Mouse (Mus musculus) kidney, postnatal 14 days (tissue): ENCODE measurements around the gene Pard3.

Source experiments
- DNase-seq: peaks from one replicate; pipeline ENCODE4 v3.0.0; 2022; ENCODE audit warnings: mixed read lengths

Gene Pard3

DNA sequence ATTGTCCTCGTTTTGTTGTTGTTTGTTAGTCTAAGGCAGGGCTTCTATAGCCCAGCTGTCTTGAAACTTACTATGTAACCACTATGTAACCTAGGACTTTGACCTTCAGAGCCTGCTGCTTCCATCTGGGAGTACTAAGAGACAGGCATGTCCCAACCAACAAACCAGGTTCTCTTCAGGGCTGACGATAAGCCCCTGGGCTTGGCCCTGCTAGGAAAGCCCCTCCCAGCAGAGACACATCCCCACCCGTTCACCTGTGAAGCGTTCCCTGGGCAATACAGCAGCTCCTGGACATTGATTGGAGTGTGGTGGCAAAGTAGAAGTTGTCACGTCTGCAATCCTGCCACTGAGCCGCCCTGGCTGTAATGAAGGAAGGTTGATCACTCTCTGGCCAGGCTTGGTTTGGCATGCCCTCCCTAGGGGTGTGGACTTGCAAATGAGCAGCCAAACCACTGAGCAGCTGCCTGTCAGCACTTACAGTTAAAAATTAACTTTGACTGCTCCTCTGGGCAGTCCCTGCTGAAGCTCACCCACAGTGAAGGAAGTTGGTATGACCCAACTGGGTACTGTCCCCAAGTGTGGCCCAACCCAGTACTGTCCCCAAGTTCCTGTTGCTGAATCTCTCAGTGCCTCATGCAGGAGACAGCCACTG is 377.3 kb downstream of the Pard3 start:
- peak; percentile 92 for DNase-seq

DNA sequence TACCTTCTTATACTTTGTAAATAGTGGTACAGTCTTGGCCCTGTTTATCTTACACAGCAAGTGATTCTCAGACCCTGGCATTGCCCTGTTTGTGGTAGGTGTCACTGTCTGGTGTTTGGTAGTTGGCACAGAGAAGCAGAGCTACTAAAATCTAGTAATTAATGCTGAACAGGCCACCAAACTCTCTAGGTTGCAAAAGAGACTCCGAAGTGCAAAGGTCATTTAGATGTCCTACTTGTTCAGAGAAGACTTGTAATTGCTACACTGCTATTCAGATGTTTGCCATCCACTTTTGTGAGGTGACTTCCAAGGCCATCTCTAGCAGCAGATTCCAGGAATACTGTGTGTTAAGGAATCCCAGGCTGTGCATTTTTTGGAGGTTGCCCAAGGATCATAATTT is 383.7 kb downstream of the Pard3 start:
- no peak for DNase-seq

DNA sequence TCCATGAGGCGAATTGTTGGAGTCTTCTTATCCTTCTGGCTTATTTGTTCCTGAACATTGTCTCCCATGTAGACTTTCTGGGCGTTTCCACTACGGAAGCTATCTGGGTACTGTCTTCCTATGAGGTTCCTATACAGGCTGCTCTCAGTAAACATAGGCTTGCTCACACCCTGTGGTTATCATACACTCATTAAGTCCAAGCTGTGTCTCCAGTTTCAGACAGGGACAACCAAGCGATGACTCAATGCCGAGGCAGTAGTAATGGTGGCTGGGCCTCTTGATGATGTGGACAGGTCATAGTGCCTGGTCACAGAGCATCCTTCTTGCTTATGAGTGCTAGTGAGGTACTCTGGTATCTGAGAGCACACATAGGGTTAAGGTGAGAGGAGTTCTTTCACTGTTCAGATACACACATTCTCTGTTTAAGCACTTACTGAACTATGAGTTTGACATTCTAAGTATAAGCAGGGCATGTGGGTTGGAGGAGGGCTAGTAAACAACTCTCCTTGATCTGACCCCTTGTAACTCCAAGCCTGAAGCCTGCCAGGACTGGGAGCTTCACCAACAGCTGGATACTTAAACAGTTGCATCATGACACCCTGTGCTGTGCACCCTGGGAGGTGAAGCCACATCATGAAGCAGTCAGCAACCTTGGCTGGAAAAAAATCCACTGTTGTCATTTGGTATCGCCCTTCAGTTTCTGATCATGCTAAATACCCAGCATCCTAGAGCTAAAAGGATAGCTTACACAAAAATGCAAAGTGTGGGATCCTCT is 385.6 kb downstream of the Pard3 start:
- no peak for DNase-seq

DNA sequence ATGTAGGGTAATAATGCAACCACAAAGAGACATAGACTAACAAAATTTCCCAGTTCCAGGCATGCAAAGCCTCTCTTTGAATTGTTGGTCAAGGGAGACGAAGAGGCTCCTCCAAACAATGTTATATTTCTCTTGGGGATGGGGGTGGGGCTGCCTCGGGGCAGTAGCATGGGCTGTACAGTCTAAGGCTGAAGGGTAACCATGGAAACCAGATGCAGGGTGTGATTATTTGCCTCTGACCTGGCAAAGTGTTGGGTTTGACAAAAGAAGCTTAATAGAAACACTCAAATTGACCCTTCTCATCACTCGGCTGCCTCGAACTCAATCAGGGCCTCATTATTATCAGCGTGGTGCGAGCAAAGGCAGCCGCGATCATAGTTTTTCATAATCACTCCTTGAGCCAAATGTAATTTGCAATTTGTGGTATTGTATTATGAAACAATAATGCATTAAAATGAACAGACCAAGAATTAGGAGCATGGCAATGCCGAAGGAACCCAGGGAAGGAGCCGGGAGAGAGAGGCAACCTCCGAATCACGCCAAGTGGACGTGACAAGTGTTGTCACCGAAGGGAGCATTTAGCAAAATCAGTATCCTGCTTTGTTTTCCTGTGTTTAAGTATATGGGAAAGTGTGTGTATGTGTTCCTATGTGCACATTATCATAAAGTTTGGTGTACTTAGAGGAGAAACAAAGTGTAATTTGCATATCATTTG is 387.4 kb downstream of the Pard3 start:
- DNase-seq = no peak

DNA sequence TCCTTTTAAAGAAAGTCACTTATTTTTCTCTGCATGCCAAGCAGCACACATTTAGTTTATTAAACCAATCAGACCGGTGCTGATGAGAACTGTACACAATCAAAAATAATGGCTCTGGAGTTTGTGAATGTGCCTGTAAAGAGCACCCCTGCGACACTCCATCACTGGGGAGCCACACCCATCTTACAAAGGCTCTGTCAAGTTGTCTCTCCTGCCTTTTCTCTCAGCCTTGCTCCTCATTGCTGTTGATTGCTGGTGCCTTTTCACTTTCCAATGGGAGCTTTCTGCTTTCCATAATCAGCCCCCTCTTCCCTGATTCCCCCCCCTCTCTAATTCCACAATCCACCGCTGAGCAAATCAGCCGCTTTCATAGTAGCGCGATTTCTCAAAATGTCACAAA is 388.7 kb downstream of the Pard3 start:
- no peak for DNase-seq

DNA sequence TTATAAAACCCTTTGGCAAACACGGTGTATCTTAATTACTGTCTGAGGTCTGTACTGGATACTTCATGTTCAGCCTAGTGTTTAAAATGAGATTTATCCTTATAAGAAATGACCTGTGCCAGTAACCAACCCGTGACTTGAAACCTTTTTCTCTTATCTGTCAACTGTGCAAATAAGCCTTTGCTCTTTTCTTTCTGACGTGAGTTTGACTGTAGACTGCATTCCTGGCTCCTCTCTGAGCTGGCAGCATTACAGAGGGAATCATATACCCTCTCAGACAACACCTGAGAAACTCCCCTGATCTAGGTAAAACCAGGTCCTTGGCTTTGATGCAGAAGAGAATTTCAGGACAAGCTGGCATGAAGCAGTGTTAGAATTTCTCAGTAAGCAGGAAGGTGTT is 394.2 kb downstream of the Pard3 start:
- DNase-seq = no peak

DNA sequence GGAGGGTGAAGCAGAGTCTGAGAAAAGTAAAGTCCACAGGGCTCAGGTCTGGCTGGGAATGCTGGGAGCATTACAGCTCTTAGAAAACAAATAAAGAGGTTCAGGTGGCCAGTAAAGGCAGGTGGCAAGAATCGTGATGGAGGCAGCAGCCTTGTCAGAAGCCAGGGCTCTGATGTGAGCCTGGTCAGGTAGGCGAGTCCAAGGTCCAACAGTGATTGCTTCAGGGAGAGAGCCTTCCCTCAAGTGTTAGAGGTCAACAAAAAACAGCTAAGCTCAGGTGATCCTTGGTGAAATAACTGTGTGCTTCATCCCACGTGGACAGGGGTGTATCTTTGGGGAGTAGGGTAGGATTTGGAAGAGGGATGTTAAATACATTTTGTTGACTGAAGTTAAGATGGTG is 397.5 kb downstream of the Pard3 start:
- DNase-seq = no peak

DNA sequence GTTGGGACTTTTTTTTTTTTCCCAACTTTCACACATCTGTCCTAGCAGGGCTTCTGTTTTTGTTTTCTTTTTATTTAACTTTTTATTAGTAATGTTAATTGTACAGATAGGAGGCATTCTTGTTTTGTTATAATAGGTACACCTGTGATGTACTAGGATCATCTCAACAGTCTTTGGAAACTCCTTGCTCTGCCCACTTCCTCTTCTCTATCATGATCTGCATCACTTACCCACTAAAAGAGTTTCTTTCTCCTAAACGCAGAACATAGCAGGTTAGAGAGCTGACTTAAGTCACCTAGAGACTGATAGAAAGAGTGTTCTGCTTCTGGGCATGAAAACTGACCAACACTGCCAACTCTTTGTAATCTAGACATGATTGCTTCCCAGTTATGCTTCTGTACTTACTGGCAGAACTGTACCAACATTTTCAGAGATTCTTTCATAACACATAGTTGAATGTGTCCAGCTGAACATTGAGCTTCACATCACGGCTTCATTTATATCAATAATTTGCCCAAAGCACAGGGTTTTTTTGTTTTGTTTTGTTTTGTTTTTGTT is 398.8 kb downstream of the Pard3 start:
- no peak for DNase-seq

DNA sequence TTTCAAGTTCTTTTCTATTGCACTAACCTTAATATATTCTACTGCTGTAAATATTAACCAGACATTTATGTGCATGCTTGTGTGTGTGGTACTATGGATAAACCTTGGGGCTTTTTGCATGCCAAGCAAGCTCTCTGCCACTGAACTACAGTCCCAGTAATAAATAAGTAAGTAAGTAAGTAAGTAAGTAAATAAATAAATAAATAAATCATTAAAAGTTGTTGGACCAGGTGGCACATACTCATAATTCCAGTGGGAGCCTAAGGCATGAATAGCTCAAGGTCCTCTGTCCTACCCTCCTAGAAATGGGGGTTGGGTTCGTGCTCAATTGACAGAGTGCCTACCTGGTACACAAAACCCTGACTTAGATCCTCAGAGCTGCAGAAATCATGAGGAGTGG is 400.6 kb downstream of the Pard3 start:
- peak; percentile 57 for DNase-seq

DNA sequence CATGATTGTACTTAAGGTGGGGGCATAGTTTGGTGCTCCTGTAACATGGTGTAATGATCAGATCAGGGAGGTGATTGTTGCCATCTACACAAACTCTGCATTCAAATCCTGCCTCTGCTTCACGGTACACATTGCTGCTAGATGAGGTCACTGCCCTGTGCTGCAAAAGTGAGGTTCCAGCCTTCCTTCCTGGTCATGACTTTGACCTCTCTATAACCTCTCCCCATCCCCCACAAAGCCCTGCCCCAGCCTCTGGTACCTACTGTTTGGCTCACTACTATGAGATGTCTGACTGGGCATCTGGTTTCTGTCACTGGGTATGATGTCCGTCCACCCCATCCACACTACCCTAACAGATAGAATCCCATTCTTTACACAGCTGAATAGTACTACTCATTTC is 408.5 kb downstream of the Pard3 start:
- no peak for DNase-seq

DNA sequence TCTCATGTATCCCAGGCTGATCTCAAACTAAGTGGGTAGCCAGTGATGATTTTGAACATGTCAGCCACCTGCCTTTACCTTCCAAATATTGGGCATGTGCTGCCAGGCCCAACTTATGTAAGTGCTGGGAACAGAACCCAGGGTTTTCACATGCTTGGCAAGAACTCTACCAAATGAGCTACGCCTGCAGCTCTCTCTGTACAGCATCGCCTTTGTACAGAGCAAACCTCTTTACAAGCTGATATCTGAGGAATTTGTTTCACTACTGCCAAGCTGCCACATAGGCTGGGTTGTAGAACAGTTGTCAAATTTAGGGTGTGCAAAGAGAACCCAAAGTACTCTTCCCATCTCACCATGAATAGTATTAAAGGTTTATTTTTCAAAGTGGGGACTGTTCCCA is 416.3 kb downstream of the Pard3 start:
- no peak for DNase-seq

DNA sequence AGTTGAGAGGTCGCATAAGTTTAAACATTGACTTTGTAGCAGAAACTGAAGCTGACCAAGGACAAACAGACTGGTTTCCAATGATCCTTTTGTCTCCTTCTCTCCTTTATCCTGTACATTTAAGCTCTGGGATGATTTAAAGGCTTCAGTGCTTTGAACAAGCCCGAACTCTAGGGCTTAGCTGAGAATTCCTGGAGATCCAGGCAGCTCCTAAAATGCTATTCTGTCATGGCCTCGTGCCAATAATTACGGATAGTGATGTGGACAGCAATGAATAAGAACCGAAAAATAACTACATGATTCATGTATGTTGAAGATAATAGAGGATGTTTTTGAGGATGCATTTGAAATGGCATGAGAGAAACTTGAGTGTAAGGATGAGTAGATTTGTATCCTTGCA is 421.9 kb downstream of the Pard3 start:
- peak; percentile 22 for DNase-seq

DNA sequence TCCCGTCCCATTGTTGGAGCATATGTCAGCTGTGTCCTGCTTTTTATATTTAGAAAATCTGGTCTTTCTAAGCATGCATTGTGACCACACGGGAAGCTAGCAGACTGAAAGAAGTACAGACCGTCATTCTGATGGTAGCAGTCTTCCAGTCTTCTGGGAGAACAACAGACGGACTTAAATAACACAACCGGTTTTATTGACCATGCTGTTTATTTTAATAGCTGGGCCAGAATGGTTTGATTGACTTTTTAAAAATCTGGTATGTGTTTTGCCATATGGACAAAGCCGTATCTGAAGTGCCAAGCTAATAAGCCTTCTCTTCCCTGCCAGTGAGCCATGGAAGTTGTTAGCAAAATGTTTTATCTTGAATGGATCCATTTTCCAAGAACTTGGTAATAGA is 428.3 kb downstream of the Pard3 start:
- no peak for DNase-seq

DNA sequence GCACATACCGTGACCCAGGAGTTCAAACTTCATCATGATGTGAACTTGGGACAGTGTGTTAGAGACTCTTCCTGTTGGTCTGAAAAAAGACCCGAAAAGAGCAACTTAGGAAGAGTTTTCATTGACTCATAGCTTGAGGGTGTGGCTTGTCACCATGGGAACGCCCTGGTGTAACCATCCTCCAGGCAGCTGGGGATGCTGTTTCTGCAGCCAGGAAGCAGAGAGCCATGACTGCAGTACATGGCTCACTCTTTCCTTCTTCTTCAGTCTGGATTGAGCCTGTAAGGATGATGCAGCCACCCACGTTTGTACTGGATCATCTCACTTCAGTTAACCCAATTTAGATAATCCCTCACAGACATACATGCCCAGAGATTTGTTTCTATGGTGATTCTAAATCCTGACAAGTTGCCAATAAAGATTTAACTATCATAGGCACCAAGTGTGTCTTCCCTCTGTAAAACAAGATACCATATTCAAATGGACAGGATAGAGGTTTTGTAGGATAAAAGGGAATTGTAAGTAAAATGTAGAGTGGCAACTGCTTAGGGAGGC is 431.6 kb downstream of the Pard3 start:
- DNase-seq = peak; percentile 27

DNA sequence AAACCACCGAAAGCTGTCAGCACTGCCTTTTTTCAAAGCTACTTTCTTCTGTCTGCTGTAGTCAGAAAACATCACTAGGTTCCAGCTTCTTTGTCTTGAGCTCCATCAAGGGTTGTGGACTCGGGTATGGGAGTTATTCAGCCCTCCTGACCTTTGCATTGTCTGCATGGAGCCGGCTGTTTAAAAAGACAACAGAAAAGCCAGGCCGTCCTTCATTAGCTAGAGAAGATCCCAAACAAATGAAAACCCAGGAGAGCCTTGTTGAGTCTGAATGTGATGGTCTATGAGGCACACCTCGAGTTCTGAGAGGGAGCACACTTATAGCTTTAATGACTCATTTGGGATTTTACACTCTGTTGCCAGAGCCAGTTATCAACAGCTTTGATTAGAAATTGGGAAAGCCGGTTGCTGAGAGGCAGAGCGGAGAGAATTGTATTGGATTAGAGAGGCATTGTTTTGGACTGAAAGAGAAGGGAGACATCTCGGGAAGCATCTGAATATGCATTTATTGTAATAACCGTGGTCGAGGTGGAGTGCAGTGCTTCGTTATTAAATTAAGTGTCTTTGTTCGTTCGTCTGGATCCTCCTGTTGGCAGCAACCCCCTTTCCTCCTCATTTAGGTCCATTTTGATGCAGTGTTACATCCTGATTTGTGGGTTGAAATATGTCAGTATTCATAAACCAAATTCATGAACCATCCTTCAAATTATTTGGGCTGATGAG is 435.5 kb downstream of the Pard3 start:
- no peak for DNase-seq

DNA sequence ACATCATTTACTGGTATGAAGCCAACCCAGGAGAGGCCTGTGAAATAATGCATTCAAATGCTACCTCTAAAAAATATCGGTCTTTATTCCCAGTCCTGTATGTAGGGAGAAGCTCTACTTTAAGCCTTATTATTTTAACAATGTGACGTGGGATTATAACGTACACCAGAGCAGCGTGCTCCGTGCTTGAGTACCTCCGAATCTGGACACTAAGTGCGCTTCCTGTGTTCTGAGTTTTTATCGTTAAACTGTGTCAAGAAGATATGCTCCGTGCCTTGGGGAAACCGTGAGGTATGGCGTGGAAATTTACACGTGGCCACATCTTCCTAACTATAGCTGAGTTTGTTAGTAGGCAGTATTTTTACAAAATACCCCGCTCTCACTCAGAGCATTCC is 436.0 kb downstream of the Pard3 start:
- DNase-seq = no peak

DNA sequence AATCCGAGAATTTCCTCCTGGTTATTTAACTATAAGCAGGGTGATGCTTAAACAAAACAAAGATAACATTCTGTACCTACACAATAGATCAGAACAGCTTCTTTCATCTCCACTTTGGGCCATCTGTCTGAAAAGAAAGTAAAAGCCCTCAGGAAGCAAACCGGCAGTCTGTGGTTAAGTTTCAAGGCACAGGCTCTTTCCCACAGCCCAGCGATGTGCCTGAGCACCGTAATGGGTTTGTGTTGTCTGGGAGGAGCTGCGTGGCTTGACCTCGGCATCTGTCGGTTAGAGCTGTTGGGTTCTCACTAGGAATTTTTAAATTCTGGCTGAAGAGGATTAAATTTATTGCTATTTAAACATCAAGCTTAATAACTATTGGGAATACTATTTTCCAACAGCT is 436.5 kb downstream of the Pard3 start:
- no peak for DNase-seq

DNA sequence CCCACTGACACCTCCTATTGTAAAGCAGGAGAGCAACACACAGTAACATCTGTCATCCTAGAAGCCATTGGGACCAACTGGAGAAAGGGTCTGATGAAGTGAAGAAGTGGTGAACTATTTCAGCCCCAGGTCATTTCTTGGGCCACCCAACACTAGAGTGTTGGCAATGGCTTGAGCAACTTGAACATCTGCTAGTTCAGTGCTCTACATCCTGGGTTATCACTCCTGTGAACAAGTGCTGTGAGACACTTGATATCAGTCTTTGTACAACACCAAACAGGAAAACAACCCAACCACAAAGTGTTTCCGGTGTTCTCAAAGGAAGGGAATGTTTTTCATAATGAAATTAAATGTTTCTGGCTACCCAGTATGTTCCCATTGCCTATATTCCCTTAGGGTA is 438.1 kb downstream of the Pard3 start:
- no peak for DNase-seq

DNA sequence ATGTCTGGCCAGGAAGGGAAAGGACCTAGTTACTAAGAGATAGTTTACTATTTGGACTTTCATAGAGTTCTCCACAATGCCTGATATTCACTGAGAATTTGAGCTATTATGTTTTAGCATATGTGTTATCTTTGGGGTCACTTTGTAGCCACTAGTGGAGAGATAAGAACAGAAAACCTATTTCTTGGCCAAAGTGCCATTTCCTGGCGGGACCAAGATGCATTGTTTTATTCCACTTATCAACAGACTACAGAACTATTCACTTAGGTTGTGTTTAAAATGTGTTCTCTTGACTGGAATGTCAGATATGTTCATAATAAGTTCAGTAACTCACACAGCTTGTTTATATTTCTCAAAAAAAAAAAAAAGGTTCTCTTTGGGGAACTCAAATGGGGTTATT is 441.6 kb downstream of the Pard3 start:
- DNase-seq = no peak

DNA sequence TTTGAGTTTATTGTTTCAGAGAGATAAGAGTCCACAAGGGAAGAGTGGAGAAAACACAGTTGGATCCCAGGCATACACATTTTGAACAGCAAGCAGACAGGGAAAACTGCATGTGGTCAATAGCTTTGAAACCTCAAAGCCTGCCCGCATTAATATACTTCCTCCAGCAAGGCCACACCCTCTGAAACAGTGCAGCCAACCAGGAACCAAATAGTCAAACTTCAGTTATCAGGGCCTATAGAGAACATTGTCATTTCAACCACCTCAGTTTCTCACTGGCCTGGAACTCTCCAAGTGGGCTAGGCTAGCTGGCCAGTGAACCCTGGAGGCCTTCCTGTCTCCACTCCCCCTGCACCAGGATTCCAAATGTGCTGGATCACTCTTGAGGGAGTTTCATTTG is 442.6 kb downstream of the Pard3 start:
- no peak for DNase-seq

DNA sequence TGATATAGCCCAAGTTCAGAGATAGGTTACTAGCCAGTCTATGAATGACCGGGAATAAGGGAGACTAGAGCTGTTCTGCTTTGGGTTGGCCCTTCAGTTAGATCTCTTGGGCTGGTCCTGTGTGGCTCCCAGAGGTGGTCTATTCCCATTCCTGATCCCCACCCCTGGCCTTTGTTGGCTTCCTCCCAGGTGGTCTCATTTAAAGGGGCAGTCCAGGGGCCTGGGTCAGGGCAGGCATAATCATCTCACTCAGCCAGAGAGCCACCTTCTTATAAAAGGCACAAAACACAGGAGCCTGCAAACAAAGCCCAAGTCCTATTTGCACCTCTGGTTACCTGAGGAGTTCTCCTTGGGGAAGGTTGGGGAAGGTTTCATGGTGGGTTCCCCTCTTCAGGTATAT is 447.6 kb downstream of the Pard3 start:
- no peak for DNase-seq

DNA sequence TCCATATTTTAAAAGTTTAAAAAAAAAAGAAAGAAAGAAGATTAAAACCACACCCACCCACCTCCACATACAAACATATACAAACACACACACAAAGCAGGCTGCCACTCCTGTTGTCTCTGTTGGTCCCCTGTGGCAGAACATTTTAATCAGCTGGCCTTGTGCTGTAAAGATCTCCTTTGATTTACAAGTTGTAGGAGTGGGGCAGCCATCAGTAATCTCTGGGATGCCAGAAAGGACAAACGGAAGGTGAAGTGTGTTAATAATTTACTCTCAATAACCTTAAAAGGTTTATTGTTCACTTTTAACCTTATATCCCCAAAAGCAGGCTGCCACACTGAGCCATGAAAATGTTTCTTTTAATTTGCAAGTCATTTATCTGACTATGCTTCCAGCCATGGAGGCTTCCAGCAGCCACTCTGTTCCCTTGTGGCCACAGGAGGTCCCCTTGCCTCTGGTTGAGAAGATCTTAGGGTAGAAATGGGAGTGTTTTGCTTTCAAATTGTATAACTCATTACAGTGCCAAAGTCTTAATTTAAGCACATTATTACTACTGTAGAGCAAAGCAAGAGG is 448.4 kb downstream of the Pard3 start:
- peak; percentile 53 for DNase-seq

DNA sequence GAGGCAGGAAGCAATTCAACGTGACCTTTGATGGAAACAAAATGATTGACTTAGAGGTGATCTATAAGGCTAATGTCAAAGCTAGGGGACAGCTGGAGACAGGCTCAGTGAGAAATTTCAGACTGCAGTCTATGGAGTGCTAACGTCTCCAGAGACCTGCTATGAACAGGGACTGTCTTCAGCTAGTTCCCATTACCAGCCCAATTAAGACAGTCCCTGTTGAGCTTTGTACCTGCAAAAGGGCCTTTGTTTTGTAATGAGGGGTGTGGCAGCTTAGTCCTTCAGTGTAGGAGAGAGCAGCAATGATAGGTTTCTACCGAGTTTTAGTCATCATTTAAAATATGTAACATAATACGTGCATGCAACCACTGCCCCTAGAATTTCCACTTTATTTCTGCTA is 448.9 kb downstream of the Pard3 start:
- no peak for DNase-seq
